Mouse (Mus musculus) CH12.LX (cell line): ENCODE data around the gene Lingo3. TPM values are rescaled to one million over a fixed set of nuclear protein-coding genes. Genes with fewer than 3 reads are reported as not detected.

Experiments used
- DNase-seq: peaks from one replicate; pipeline ENCODE4 v3.0.0-alpha.2; 2013; ENCODE audit errors: extremely low read depth
- H3K27ac ChIP-seq: 2 replicates; pipeline ENCODE4 v1.5.1; 2012; ENCODE audit warnings: low read depth, mild to moderate bottlenecking, control low read depth, moderate library complexity; ENCODE audit not compliant: insufficient read depth
- H3K27me3 ChIP-seq: replicated peaks from 2 replicates; pipeline ENCODE3; 2012; ENCODE audit warnings: inconsistent platforms
- H3K36me3 ChIP-seq, 2 experiments: replicated peaks in 1 of 2; 2 replicates each; pipeline versions ENCODE3 to v1.6.1; 2012; ENCODE audit warnings: inconsistent platforms in 1 of 2, low read length in 1 of 2, mild to moderate bottlenecking in 1 of 2, mixed read lengths in 1 of 2, moderate library complexity in 1 of 2; ENCODE audit not compliant: control insufficient read depth in 1 of 2, insufficient read depth in 1 of 2
- H3K4me1 ChIP-seq, 2 experiments: 2 replicates each; pipeline ENCODE4 v1.6.1; 2012; ENCODE audit warnings: inconsistent platforms in 1 of 2, moderate library complexity in 1 of 2; ENCODE audit not compliant: insufficient read depth in 2 of 2, control insufficient read depth in 1 of 2
- H3K4me2 ChIP-seq: 2 replicates; pipeline ENCODE4 v1.6.1; 2012; ENCODE audit warnings: low read depth, mild to moderate bottlenecking, control low read depth; ENCODE audit not compliant: poor library complexity, insufficient read depth, severe bottlenecking
- H3K4me3 ChIP-seq, 3 experiments: fragments of 150-350 bp in 1 of 3; sonication (generic) in 1 of 3; replicated peaks in 1 of 3; 2 replicates each; pipeline versions ENCODE3 to v1.5.1; 2011 to 2012; ENCODE audit warnings: low read depth in 2 of 3, low read length in 2 of 3, mild to moderate bottlenecking in 2 of 3, moderate library complexity in 2 of 3, control low read depth in 1 of 3, improper control_type of control experiment in 1 of 3, inconsistent platforms in 1 of 3, mixed read lengths in 1 of 3; ENCODE audit not compliant: poor library complexity in 1 of 3
- H3K79me2 ChIP-seq: replicated peaks from 2 replicates; pipeline ENCODE4 v1.6.1; 2012; ENCODE audit warnings: mild to moderate bottlenecking, moderate library complexity; ENCODE audit not compliant: control insufficient read depth, poor library complexity, insufficient read depth, severe bottlenecking; ENCODE audit errors: extremely low read depth
- H3K9ac ChIP-seq: 2 replicates; pipeline ENCODE4 v1.6.1; 2012; ENCODE audit warnings: low read depth, mild to moderate bottlenecking, control low read depth, moderate library complexity; ENCODE audit not compliant: insufficient read depth
- H3K9me3 ChIP-seq: replicated peaks from 2 replicates; pipeline ENCODE3; 2012; ENCODE audit warnings: low read length, inconsistent platforms, mixed read lengths
- BHLHE40 ChIP-seq: IDR thresholded peaks from 2 replicates; pipeline ENCODE4 v1.6.1; 2011; ENCODE audit warnings: mild to moderate bottlenecking, low read depth, low read length, improper control_type of control experiment
- CHD1 ChIP-seq: IDR thresholded peaks from 2 replicates; pipeline ENCODE4 v1.6.1; 2012; ENCODE audit warnings: low read depth, low read length, improper control_type of control experiment, inconsistent platforms
- E2F4 ChIP-seq: IDR thresholded peaks from 2 replicates; pipeline ENCODE4 v1.6.1; 2011; ENCODE audit warnings: low read depth, low read length, improper control_type of control experiment; ENCODE audit not compliant: insufficient replicate concordance
- ETS1 ChIP-seq: conservative IDR thresholded peaks from 2 replicates; pipeline ENCODE4 v1.6.1; 2012; ENCODE audit warnings: low read depth, mild to moderate bottlenecking, inconsistent platforms, low read length, improper control_type of control experiment, moderate library complexity
- HCFC1 ChIP-seq: IDR thresholded peaks from 2 replicates; pipeline ENCODE4 v1.6.1; 2012; ENCODE audit warnings: low read depth, mild to moderate bottlenecking, inconsistent platforms, low read length, improper control_type of control experiment
- IRF4 ChIP-seq: IDR thresholded peaks from 2 replicates; pipeline ENCODE4 v1.6.1; 2014; ENCODE audit warnings: low read depth, mild to moderate bottlenecking, inconsistent platforms, low read length, improper control_type of control experiment
- JUN ChIP-seq: IDR thresholded peaks from 2 replicates; pipeline ENCODE4 v1.6.1; 2011; ENCODE audit warnings: low read depth, mild to moderate bottlenecking, low read length, improper control_type of control experiment, moderate library complexity; ENCODE audit not compliant: insufficient read depth
- KAT2A ChIP-seq: IDR thresholded peaks from 2 replicates; pipeline ENCODE4 v1.6.1; 2012; ENCODE audit warnings: low read length, improper control_type of control experiment, inconsistent platforms; ENCODE audit not compliant: insufficient replicate concordance
- MAX ChIP-seq: IDR thresholded peaks from 2 replicates; pipeline ENCODE4 v1.6.1; 2011; ENCODE audit warnings: low read length, improper control_type of control experiment
- MAZ ChIP-seq: IDR thresholded peaks from 2 replicates; pipeline ENCODE4 v1.6.1; 2012; ENCODE audit warnings: low read depth, mild to moderate bottlenecking, inconsistent platforms, low read length, improper control_type of control experiment, moderate library complexity
- MEF2A ChIP-seq: IDR thresholded peaks from 2 replicates; pipeline ENCODE4 v1.6.1; 2014; ENCODE audit warnings: low read depth, mild to moderate bottlenecking, inconsistent platforms, low read length, improper control_type of control experiment, borderline replicate concordance
- NELFE ChIP-seq: IDR thresholded peaks from 2 replicates; pipeline ENCODE4 v1.6.1; 2011; ENCODE audit warnings: low read depth, low read length, improper control_type of control experiment
- NRF1 ChIP-seq: IDR thresholded peaks from 2 replicates; pipeline ENCODE4 v1.6.1; 2014; ENCODE audit warnings: low read depth, mild to moderate bottlenecking, inconsistent platforms, low read length, improper control_type of control experiment, moderate library complexity
- PAX5 ChIP-seq: IDR thresholded peaks from 2 replicates; pipeline ENCODE4 v1.6.1; 2012; ENCODE audit warnings: low read length, inconsistent platforms, mixed read lengths
- POLR2A ChIP-seq: IDR thresholded peaks from 2 replicates; pipeline ENCODE4 v1.6.1; 2011; ENCODE audit warnings: low read depth, mild to moderate bottlenecking, improper control_type of control experiment, low read length
- RAD21 ChIP-seq: IDR thresholded peaks from 2 replicates; pipeline ENCODE4 v1.6.1; 2011; ENCODE audit warnings: low read depth, mild to moderate bottlenecking, low read length, improper control_type of control experiment, moderate library complexity
- SIN3A ChIP-seq: IDR thresholded peaks from 2 replicates; pipeline ENCODE4 v1.6.1; 2012; ENCODE audit warnings: low read length, improper control_type of control experiment, inconsistent platforms
- SMC3 ChIP-seq: IDR thresholded peaks from 2 replicates; pipeline ENCODE4 v1.6.1; 2011; ENCODE audit warnings: low read depth, low read length, improper control_type of control experiment
- TBP ChIP-seq: conservative IDR thresholded peaks from 2 replicates; pipeline ENCODE4 v1.6.1; 2011; ENCODE audit warnings: low read depth, low read length, improper control_type of control experiment
- TCF12 ChIP-seq: IDR thresholded peaks from 2 replicates; pipeline ENCODE4 v1.6.1; 2014; ENCODE audit warnings: low read depth, mild to moderate bottlenecking, inconsistent platforms, low read length, improper control_type of control experiment
- ZC3H11A ChIP-seq: IDR thresholded peaks from 2 replicates; pipeline ENCODE4 v1.6.1; 2012; ENCODE audit warnings: low read depth, mild to moderate bottlenecking, inconsistent platforms, low read length, improper control_type of control experiment
- ZKSCAN1 ChIP-seq: IDR thresholded peaks from 2 replicates; pipeline ENCODE4 v1.6.1; 2012; ENCODE audit warnings: low read depth, inconsistent platforms, low read length, improper control_type of control experiment, borderline replicate concordance
- ZNF384 ChIP-seq: IDR thresholded peaks from 2 replicates; pipeline ENCODE4 v1.6.1; 2012; ENCODE audit warnings: low read depth, low read length, improper control_type of control experiment, inconsistent platforms
- dilution Hi-C: fragments of 300-500 bp; cut with MboI; formaldehyde crosslinking; loops from 2 replicates; pipeline ENCODE4 v1.14.3; 2020; ENCODE audit warnings: low sequenced_read_pairs; ENCODE audit not compliant: extremely low pct_unique_long_range_greater_than_20kb, extremely low pct_ligation_motif_present
- in situ Hi-C: fragments of 300-500 bp; cut with MboI; formaldehyde crosslinking; loops from 3 replicates; pipeline ENCODE4 v1.14.3; 2019; ENCODE audit warnings: low sequenced_read_pairs, low pct_ligation_motif_present, low pct_unique_long_range_greater_than_20kb, mixed read lengths
- polyA plus RNA-seq: library from polyadenylated mRNA; unstranded; fragments of >175 nt; gene quantifications from 2 replicates; pipeline ENCODE4 v1.2.1, GENCODE M21; 2012; ENCODE audit warnings: low read depth; ENCODE audit not compliant: insufficient read length
- total RNA-seq, 2 experiments: library from RNA; depleted of rRNA; stranded (reverse); fragments of 300-350 nt in 1 of 2; fragments of >200 nt in 1 of 2; gene quantifications; 2 replicates each; pipeline ENCODE4 v1.2.3; 2012 to 2014

The Lingo3 gene
- total and polyA plus RNA-seq, 3 experiments = 0.21 TPM; not detected in 2

DNA sequence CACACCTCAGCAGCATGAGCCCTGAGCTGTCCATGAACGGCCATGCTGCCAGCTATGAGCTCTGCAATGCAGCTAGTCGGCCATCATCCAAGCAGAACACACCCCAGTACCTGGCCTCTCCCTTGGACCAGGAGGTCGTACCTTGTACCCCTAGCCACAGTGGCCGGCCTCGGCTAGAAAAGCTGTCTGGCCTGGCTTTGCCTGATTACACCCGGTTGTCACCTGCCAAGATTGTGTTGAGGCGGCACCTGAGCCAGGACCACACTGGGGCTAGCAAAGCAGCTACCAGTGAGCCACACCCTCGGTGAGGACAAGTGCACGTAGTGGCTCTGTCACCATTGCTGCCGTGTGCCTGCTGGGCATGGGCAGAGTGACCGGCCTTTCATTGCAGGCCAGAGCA, 57.9 kb downstream of the Lingo3 start:
- H3K4me3 ChIP-seq = no peak overlapping the region
- dilution Hi-C loops (no loop called here), in situ Hi-C loops (no loop called here)
- no peaks in the 10 kb centered on the region for H3K79me2 ChIP-seq
- H3K9me3 ChIP-seq = no peaks in the 10 kb centered on the region
- H3K4me1 ChIP-seq = no peaks in the 10 kb centered on the region
- no peak overlapping the region for H3K27ac ChIP-seq
- peaks cover 98 to 99% of the 10 kb centered on the region in 2 experiments for H3K36me3 ChIP-seq
- H3K27me3 ChIP-seq = no peaks in the 10 kb centered on the region
- H3K9ac ChIP-seq = no peak overlapping the region
- DNase-seq = no peak
- TF ChIP-seq MEF2A (no peak), ZC3H11A (no peak), ZKSCAN1 (no peak), SIN3A (no peak), NRF1 (no peak), BHLHE40 (no peak), CHD1 (no peak), TBP (no peak), JUN (no peak), NELFE (no peak), E2F4 (no peak), ETS1 (no peak), MAX (no peak), ZNF384 (no peak), MAZ (no peak), RAD21 (no peak), POLR2A (no peak)
- no peak overlapping the region for H3K4me2 ChIP-seq

GRCm38 (mm10) chr10:80784871-80785270, 59.0 kb downstream of the Lingo3 start:
- peaks cover 94 to 99% of the 10 kb centered on the region in 2 experiments for H3K36me3 ChIP-seq
- H3K4me3 ChIP-seq = no peak overlapping the region
- dilution Hi-C loops = no loop called here
- no peak for DNase-seq
- H3K9me3 ChIP-seq = no peaks in the 10 kb centered on the region
- no peak overlapping the region for H3K4me2 ChIP-seq
- no peaks in the 10 kb centered on the region for H3K4me1 ChIP-seq
- H3K27me3 ChIP-seq = no peaks in the 10 kb centered on the region
- no peak overlapping the region for H3K9ac ChIP-seq
- TF ChIP-seq TCF12 = no peak
- TF ChIP-seq PAX5 = no peak
- TF ChIP-seq IRF4 = no peak
- TF ChIP-seq KAT2A = no peak
- no peak for TF ChIP-seq HCFC1
- TF ChIP-seq ZKSCAN1 = no peak
- TF ChIP-seq SMC3 = no peak
- TF ChIP-seq CHD1 = no peak
- in situ Hi-C loops = no loop called here
- no peak overlapping the region for H3K27ac ChIP-seq
- no peaks in the 10 kb centered on the region for H3K79me2 ChIP-seq
